Mouse (Mus musculus): ENCODE measurements around the gene Abcc4. TPM values are rescaled to one million over a fixed set of nuclear protein-coding genes. Genes with fewer than 3 reads are reported as not detected.

Abcc4 gene
- total RNA-seq, 2 experiments from 2014 or later: 10.7 to 11.6 TPM

DNA sequence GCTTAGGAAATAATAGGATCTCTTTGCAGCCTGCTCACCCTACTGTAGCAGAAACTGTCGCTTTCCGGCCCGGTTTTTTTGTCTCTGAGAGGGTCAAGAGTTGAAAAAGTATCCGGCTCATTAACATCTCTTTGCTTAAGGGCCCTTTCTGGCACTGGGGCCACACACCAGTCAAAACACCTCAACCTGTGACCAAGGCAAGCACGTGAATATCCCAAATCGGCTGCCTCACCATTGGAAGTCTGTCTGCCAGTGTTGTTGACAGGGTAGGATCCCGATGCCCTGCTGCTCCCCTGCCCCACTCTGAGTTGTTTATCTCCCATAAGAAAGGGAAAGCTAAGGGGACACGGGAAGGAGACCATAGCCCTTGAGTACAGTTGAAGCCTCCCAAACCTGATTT lies 7.8 kb upstream of the Abcc4 start:
- intact Hi-C loops (cut with DNase I): no loop called here
- no peak for DNase-seq

DNA sequence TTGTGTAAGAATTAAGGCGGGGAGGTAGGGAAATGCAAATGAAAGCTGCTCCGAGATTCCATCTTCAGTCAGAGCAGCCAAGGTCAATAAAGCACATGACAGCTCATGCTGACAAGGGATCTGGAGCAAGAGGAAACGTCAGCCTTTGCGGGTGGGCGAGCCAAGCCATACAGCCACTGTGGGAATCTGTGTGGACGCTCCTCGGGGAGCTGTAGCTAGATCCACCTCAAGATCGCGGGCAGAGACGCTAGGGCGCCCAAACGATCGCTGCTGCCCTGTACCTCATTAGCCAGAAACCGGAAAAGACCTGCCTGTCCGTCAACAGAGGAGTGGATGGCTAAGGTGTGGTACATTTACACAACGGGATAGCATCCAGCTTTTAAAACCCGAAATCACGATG lies 7.4 kb upstream of the Abcc4 start:
- DNase-seq: no peak
- intact Hi-C loops (cut with DNase I): no loop called here

GRCm38 (mm10) chr14:118712889-118713288 lies 6.9 kb upstream of the Abcc4 start:
- intact Hi-C loops (cut with DNase I): no loop called here
- DNase-seq: no peak

DNA sequence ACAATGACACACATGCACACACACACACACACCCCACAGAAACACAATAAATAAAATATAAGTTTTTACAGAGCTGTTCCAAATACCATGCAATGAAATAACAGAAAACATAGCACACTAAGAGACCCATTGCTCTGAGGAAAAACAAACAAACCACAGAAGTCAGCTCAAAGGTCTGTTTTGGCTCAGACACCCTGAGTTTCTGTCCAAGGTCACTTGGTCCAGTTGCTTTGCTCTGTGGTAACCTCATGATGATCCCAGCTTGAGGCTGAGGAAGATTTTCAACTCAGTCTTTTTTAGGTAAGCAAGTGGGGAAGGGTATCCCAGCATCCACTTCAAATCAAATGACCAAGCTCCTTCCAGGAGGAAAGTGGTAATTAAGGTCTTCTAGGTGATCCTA lies 4.9 kb upstream of the Abcc4 start:
- intact Hi-C loops (cut with DNase I): no loop called here
- DNase-seq: no peak

DNA sequence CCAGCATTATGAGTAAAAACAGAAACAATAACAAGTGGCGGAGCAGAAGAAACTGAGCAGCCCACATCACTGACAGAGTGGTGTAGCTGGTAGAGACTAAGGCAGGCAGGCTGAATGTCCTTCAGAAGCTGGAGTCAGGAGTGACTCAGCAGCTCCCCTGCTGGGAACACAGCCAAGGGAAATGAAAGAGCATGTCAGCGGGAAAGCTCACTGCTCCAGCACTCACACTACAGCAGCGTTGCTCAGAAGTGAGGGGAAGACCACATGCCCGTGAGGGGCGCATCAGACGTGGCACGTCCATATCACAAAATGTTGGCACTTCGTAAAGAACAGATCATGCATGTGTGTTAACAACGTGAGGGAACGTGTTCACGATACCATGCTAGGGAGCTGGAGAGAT lies 3.7 kb upstream of the Abcc4 start:
- peak; percentile 73 to 81 for DNase-seq
- intact Hi-C loops (cut with DNase I): no loop called here

- intact Hi-C loops (cut with DNase I): no loop called here
- DNase-seq: no peak
Observed at GRCm38 (mm10) chr14:118708126-118708525, 2.1 kb upstream of the Abcc4 start.

- intact Hi-C loops (cut with DNase I): no loop called here
- DNase-seq: no peak
Observed at GRCm38 (mm10) chr14:118706962-118707361, 943 bp upstream of the Abcc4 start.

- intact Hi-C loops (cut with DNase I): no loop called here
- DNase-seq: no peak
Observed at GRCm38 (mm10) chr14:118705465-118705807, 583 bp downstream of the Abcc4 start.

DNA sequence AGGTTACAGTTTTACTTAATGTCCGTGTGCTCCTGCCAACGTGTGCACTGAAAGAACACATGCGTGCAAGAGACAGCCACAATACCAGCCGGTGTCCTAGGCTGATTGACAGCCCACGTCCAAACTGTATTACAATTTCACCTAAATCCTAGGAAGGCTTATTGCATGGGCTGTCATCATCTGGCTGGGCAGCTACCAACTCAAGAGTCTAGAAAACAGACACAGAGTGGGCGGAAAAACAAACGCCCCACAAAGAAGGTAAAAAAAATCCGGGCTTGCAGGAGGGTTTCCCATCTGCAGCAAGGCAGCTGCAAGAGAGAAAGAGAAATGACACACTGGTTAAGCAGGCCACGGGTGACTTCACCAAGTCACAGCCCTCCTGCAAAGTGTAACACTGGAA lies 2.7 kb downstream of the Abcc4 start:
- no peak for DNase-seq
- intact Hi-C loops (cut with DNase I): loop anchor here (2.0 to 5.0 kb wide), 3 partner anchors 65 to 114 kb away; no protein-coding TSS in a partner anchor

GRCm38 (mm10) chr14:118701991-118702608 lies 3.9 kb downstream of the Abcc4 start:
- DNase-seq: peak in 1 of 2 experiments; percentile 56
- intact Hi-C loops (cut with DNase I): loop anchor here (2.0 to 5.0 kb wide), 3 partner anchors 67 to 115 kb away; no protein-coding TSS in a partner anchor

DNA sequence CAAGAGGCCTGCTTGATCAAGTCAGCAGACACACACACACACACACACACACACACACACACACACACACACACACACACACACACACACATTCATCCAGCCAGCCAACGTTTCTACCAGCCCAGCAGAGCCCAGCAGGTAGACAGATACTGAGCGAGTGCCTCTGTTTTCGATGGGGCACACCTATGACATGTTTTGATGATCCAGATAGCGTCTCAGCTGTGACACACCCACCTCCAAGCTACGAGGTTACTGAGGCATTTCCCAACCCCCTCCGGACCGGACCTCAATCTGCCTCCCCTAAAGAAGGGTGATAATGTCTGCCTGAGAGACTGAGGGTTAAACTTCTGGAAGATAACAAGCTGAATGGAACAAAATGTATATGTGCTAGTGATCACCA lies 5.4 kb downstream of the Abcc4 start:
- intact Hi-C loops (cut with DNase I): loop anchor here (5.0 kb wide), 2 partner anchors 83 to 117 kb away; no protein-coding TSS in a partner anchor
- no peak for DNase-seq

- DNase-seq: no peak
- intact Hi-C loops (cut with DNase I): loop anchor here (5.0 kb wide), 3 partner anchors 68 to 117 kb away; no protein-coding TSS in a partner anchor
Observed at GRCm38 (mm10) chr14:118699963-118700362, 6.1 kb downstream of the Abcc4 start.

DNA sequence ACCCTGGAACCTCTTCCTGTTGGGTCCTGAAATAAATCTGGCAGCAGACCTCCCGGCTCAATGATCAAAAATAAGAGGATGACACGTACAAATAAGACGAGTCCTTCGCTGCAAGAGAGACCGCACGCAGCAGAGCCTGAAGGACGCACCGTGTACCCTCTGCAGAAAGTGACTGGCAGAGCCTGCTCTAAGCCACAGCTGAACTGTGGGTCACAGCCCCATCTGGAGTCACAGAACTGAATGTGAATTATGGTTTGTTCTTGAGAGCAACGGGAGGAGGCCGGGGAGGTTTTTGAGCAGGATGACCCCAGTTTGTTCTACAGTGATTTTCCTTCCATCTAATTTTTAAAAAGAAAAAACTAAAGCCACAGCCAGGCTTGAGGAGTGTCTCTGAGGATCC lies 6.5 kb downstream of the Abcc4 start:
- intact Hi-C loops (cut with DNase I): loop anchor here (5.0 kb wide), 1 partner anchor 67 kb away; no protein-coding TSS in a partner anchor
- no peak for DNase-seq

DNA sequence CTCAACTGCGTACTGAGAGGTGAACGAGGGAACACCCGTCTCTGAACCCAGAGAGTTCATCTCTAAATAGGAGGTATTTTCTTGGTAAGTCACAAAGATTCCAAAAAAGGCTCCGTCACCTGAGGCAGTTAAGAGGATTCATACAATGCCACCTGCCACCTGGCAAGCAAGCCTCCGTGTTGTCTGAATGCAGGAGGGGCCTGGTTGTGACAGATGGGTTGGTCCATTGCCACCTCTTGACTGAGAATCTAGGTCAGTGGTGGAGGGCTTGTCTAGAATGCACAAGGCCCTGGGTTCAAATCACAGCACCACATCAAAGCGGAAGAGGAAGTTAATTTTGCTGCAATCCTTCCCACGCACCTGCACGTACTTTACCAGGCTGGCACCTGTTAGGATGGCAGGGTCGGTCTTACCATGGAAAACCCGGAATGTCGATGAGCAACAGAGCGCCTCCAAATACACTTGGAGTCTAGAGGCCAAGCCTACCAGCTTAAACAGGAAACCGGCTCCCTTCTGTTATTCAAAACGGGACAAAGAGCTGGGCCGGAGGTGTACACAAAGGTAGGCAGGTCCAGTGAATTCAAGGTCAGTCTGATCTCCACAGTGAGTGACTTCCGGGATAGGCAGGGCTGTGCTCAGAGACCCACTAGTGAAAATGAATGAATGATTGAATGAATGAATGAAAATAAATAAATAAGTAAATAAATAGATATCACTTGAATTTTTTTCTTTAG lies 9.3 kb downstream of the Abcc4 start:
- no peak for DNase-seq
- intact Hi-C loops (cut with DNase I): loop anchor here (5.0 kb wide), 1 partner anchor 64 kb away; no protein-coding TSS in a partner anchor

DNA sequence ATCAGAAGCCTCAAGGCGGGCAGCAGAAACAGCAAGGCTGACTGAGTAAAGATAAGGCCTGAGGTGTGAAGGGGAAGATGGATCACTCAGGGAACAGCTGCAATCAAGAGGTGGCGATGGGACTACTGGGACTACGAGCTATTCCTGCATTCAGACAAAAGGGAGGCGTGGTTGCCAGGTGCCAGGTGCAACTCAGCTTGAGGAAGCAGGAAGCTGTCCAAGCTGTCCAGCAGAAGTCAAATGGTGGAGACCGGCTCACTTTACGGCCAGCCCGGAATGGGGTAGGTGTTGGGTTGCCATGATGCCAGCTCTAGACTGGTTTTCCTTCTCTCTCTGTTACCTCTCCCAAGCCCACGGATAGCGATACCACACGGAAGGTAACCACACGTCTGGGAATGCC lies 10.2 kb downstream of the Abcc4 start:
- intact Hi-C loops (cut with DNase I): loop anchor here (5.0 kb wide), 1 partner anchor 64 kb away; no protein-coding TSS in a partner anchor
- no peak for DNase-seq

- intact Hi-C loops (cut with DNase I): no loop called here
- DNase-seq: no peak
Observed at GRCm38 (mm10) chr14:118694321-118694720, 11.7 kb downstream of the Abcc4 start.

- no peak for DNase-seq
- intact Hi-C loops (cut with DNase I): no loop called here
Observed at GRCm38 (mm10) chr14:118691910-118692309, 14.1 kb downstream of the Abcc4 start.

GRCm38 (mm10) chr14:118691404-118691803 lies 14.6 kb downstream of the Abcc4 start:
- DNase-seq: no peak
- intact Hi-C loops (cut with DNase I): no loop called here

- DNase-seq: no peak
- intact Hi-C loops (cut with DNase I): no loop called here
Observed at GRCm38 (mm10) chr14:118690921-118691320, 15.1 kb downstream of the Abcc4 start.

DNA sequence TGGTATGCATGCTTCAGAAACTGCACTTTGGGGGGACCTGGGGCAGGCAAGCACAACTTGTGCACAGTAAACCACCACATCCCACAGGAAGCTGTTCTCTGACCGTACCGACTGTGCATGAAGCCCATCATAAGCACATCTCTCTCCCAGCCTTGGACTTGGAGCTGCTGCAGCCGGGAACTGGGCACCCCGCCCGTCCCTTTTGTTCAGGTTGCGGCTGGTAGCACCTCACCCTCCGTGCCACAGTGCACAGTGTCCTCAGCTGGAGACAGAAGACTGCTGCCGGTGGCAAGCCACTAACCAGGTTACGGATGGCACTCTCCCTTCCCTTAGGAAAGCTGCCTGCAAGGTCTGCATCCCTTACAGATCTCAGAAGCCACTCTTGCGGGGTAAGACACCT lies 15.7 kb downstream of the Abcc4 start:
- DNase-seq: no peak
- intact Hi-C loops (cut with DNase I): no loop called here

DNA sequence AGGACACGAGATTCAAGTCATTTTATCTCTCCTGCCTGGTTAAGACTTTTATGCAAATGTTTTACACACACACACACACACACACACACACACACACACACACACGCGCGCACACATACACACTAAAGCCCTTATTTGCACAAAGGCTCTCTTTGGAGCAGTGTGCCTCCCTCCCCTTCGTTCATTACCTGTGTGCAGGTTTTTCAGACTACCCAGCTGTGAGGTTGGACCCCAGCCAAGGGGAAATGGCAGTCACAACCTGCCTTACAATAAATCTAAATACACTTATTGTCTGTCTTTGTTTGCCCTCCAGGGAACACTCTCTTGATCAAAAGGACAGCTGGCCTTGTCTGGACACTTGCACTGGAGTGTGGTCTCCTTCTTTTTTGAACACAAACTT lies 17.4 kb downstream of the Abcc4 start:
- intact Hi-C loops (cut with DNase I): no loop called here
- no peak for DNase-seq

GRCm38 (mm10) chr14:118686861-118687260 lies 19.2 kb downstream of the Abcc4 start:
- DNase-seq: no peak
- intact Hi-C loops (cut with DNase I): no loop called here
